Mouse (Mus musculus): ENCODE results near the gene Saysd1. TPM values are rescaled to one million over a fixed set of nuclear protein-coding genes. Genes with fewer than 3 reads are reported as not detected.
A peak's percentile ranks its signal among the peaks of the same experiment; 100 is the strongest.

Saysd1 gene
- total and polyA plus RNA-seq, 3 experiments: 5.3 to 6.6 (median 5.9) TPM

- no peak for TF ChIP-seq MAZ (IDR thresholded peaks at IDR 0.05; ENCODE audit: low read depth, low read length)
- TF ChIP-seq TCF12 (IDR thresholded peaks at IDR 0.05; ENCODE audit: low read depth, low read length): peak; percentile 83
- no peak; the same call in 1 of the 2 replicates for TF ChIP-seq CHD2 (IDR thresholded peaks at IDR 0.05; ENCODE audit: low read length)
- TF ChIP-seq GABPA (IDR thresholded peaks at IDR 0.05; ENCODE audit: insufficient replicate concordance, low read depth, low read length): no peak
- TF ChIP-seq USF1 (IDR thresholded peaks at IDR 0.05; ENCODE audit: low read depth, low read length): peak; percentile 45
- TF ChIP-seq TBP (conservative IDR thresholded peaks at IDR 0.05; ENCODE audit: low read depth, low read length): peak; percentile 88
- no peak for TF ChIP-seq EP300 (IDR thresholded peaks at IDR 0.05; ENCODE audit: low read length)
- peak; percentile 77 for TF ChIP-seq BHLHE40 (IDR thresholded peaks at IDR 0.05; ENCODE audit: low read depth, low read length)
Observed at GRCm38 (mm10) chr14:20082536-20083325, 55.6 kb downstream of the Saysd1 start (continued).

- Histone ChIP-seq H3K79me2 (replicated peaks; ENCODE audit: control insufficient read depth, extremely low read depth, insufficient read depth, poor library complexity, severe bottlenecking) (no peaks in the 10 kb centered on the region), H3K9ac (ENCODE audit: insufficient read depth, low read depth) (peak overlapping the region; percentile 84), H3K27me3 (replicated peaks) (no peaks in the 10 kb centered on the region), H3K4me2 (ENCODE audit: insufficient read depth, low read depth, poor library complexity, severe bottlenecking) (peak overlapping the region; percentile 72), H3K9me3 (replicated peaks; ENCODE audit: low read length) (no peaks in the 10 kb centered on the region), H3K27ac (ENCODE audit: insufficient read depth, low read depth) (peak overlapping the region; percentile 70), H3K36me3 (replicated peaks in 1 of 2; ENCODE audit: control insufficient read depth in 1 of 2, insufficient read depth in 1 of 2, low read length in 1 of 2) (peaks cover 0 to 28% of the 10 kb centered on the region in 2 experiments), H3K4me3 (replicated peaks in 1 of 3; ENCODE audit: low read depth in 2 of 3, low read length in 2 of 3, poor library complexity in 1 of 3) (peak overlapping the region; percentile 37 to 66 (median 64)), H3K4me1 (ENCODE audit: control insufficient read depth in 1 of 2, insufficient read depth in 2 of 2) (peaks cover 9 to 20% of the 10 kb centered on the region in 2 experiments; a peak in 2 of 4 replicates)
- dilution Hi-C loops (cut with MboI; ENCODE audit: extremely low pct_ligation_motif_present, extremely low pct_unique_long_range_greater_than_20kb, low sequenced_read_pairs) (no loop called here), in situ Hi-C loops (cut with MboI; ENCODE audit: low pct_ligation_motif_present, low pct_unique_long_range_greater_than_20kb, low sequenced_read_pairs) (no loop called here)
- TF ChIP-seq ZNF384 (IDR thresholded peaks at IDR 0.05; ENCODE audit: low read depth, low read length) (peak; percentile 65; the same call in 1 of the 2 replicates), BHLHE40 (IDR thresholded peaks at IDR 0.05; ENCODE audit: low read depth, low read length) (no peak), TBP (conservative IDR thresholded peaks at IDR 0.05; ENCODE audit: low read depth, low read length) (0 out of 2 replicates have a peak, but pooled peaks have one; percentile 8), ZKSCAN1 (IDR thresholded peaks at IDR 0.05; ENCODE audit: borderline replicate concordance, low read depth, low read length) (no peak), GABPA (IDR thresholded peaks at IDR 0.05; ENCODE audit: insufficient replicate concordance, low read depth, low read length) (no peak), MAX (IDR thresholded peaks at IDR 0.05; ENCODE audit: low read length) (no peak), JUN (IDR thresholded peaks at IDR 0.05; ENCODE audit: insufficient read depth, low read depth, low read length) (no peak), POLR2AphosphoS2 (IDR thresholded peaks at IDR 0.05; ENCODE audit: low read depth, low read length) (0 out of 2 replicates have a peak, but pooled peaks have one; percentile 38), IRF4 (IDR thresholded peaks at IDR 0.05; ENCODE audit: low read depth, low read length) (no peak), USF2 (conservative IDR thresholded peaks at IDR 0.05; ENCODE audit: low read depth, low read length) (no peak)
- peak; percentile 39 for DNase-seq (ENCODE audit: extremely low read depth)
Observed at GRCm38 (mm10) chr14:20081937-20082533, 56.3 kb downstream of the Saysd1 start.

Measured in CH12.LX (cell line).